Mouse (Mus musculus) intestine, embryonic 15.5 days (tissue): ENCODE data around the gene Tyk2. TPM values are rescaled to one million over a fixed set of nuclear protein-coding genes. Genes with fewer than 3 reads are reported as not detected.

Experiments
- ATAC-seq: fragments of 200-750 bp; cut with Nextera tagmentation; 2 replicates; pipeline ENCODE4 v1.8.0; 2017; ENCODE audit warnings: moderate TSS enrichment, moderate library complexity
- H3K27ac ChIP-seq: fragments of 300-500 bp; sonication (generic); 2 replicates; pipeline ENCODE4 v1.5.1; 2015; ENCODE audit warnings: mild to moderate bottlenecking, inconsistent platforms
- H3K27me3 ChIP-seq: fragments of 300-500 bp; sonication (generic); replicated peaks from 2 replicates; pipeline ENCODE4 v1.6.1; 2015; ENCODE audit warnings: inconsistent platforms
- H3K36me3 ChIP-seq: fragments of 300-500 bp; sonication (generic); 2 replicates; pipeline ENCODE4 v1.6.1; 2015; ENCODE audit warnings: inconsistent platforms
- H3K4me1 ChIP-seq: fragments of 300-500 bp; sonication (generic); replicated peaks from 2 replicates; pipeline ENCODE4 v1.6.1; 2015; ENCODE audit warnings: inconsistent platforms
- H3K4me2 ChIP-seq: fragments of 300-500 bp; sonication (generic); replicated peaks from 2 replicates; pipeline ENCODE4 v1.6.1; 2015; ENCODE audit warnings: mild to moderate bottlenecking, inconsistent platforms
- H3K4me3 ChIP-seq: fragments of 300-500 bp; sonication (generic); replicated peaks from 2 replicates; pipeline ENCODE4 v1.5.1; 2015; ENCODE audit warnings: inconsistent platforms
- H3K9ac ChIP-seq: fragments of 300-500 bp; sonication (generic); 2 replicates; pipeline ENCODE4 v1.6.1; 2015; ENCODE audit warnings: inconsistent platforms
- H3K9me3 ChIP-seq: fragments of 300-500 bp; sonication (generic); 2 replicates; pipeline ENCODE4 v1.6.1; 2016; ENCODE audit warnings: inconsistent platforms
- WGBS: fragments of 180-500 bp; shearing (Covaris S2); methylation state at CpG from one replicate; pipeline ENCODE4 v1.1.7; 2015; 5-methylcytosine and 5-hydroxymethylcytosine counted together
- polyA plus RNA-seq: library from polyadenylated mRNA; unstranded; fragments of >200 nt; fragmentation: Nextera tagmentation; extraction: Ambion mirVana; gene quantifications from 2 replicates; pipeline ENCODE4 v1.2.1, GENCODE M21; 2015

Tyk2 gene
- polyA plus RNA-seq, 1 experiment from 2014 or later, result 13.6 TPM

DNA sequence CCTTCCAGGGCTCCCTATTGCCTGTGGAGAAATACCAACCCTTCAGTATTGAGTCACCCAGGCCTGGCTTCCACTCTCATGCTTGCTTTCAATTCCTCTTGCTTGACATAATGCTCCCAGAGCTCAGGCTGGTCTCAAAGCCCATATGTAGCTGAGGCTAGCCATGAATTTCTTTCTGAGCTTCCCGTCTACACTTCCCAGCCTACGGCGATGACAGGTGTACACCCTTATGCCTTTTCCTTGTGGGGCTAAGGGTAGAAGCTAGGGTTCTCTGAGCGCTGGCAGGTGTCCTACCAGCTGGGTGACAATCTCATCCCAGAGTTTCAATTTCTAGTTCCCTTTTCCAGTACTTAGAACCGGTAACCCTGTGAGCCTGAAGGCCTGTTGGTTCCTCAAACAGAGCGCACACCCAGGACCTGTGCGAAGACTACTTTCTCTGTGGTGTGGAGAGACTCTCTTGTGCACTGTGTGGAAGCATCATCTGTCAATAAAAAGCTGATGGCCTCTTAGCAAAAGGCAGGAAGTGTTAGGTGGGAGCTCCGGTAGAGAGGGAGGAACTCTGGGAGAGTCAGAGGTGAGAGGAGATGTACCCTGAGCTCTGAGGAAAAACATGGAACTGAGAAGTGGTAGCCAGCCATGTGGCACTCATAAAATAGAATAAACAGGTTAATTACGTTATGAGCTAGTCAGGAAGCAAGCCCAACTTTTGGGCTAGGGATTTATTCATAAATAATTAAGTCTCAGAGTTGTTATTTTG, 5.4 kb downstream of the Tyk2 start:
- Histone ChIP-seq H3K9ac (no peak overlapping the region), H3K27me3 (no peaks in the 10 kb centered on the region), H3K36me3 (peaks cover 9% of the 10 kb centered on the region; the same call in 1 of the 2 replicates), H3K9me3 (no peaks in the 10 kb centered on the region), H3K27ac (no peak overlapping the region), H3K4me2 (no peak overlapping the region), H3K4me3 (no peak overlapping the region), H3K4me1 (peaks cover 6% of the 10 kb centered on the region; the same call in 1 of the 2 replicates)
- WGBS, result 85% methylated on average over 9 of the region's 9 CpGs
- ATAC-seq, result no peak

DNA sequence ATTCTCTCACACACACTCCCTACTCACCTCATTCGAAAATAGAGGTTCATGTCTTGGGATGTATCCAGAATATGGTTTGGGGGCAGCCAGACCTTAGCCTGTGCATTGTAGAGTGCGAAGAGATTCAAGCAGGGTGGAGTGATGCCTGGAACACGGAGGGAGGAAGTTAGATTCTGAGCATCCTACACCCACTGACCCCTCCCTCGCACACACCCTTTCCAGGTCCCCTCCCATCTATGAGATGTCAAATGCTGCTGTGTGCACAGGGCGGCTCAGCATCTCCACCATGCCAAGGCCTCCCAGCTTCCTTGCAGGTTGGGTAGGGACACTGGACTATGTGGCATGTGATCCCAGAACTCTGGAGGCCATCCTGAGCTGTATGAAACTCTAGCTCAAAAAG, 6.2 kb downstream of the Tyk2 start:
- no peak overlapping the region for H3K4me3 ChIP-seq
- ATAC-seq, result no peak
- H3K27ac ChIP-seq, result no peak overlapping the region
- H3K36me3 ChIP-seq, result peaks cover 9% of the 10 kb centered on the region; the same call in 1 of the 2 replicates
- H3K9ac ChIP-seq, result no peak overlapping the region
- no peaks in the 10 kb centered on the region for H3K9me3 ChIP-seq
- H3K4me2 ChIP-seq, result no peak overlapping the region
- H3K4me1 ChIP-seq, result no peaks in the 10 kb centered on the region
- no peaks in the 10 kb centered on the region for H3K27me3 ChIP-seq
- 86% methylated on average over 5 of the region's 5 CpGs for WGBS

DNA sequence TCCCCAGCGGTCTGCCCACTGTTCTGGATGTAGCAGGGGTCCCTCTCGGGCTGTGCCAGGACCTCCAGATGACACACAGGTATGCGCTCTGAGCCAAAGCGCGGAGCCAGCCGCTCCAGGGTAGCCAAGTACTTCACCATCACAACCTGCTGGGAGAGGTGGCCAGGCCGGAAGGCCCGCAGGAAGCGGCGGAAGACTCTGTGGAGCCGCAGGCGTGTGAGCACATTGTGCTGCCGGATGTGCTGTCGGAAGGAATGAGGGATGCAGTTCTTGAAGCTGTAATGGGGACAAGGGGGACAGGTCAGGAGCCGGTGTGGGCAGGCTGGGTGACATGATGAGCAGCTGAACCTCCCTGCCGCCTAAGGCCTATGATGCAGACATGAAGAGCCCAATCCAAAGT, 9.6 kb downstream of the Tyk2 start:
- Histone ChIP-seq H3K9me3 (no peaks in the 10 kb centered on the region), H3K4me1 (no peaks in the 10 kb centered on the region), H3K4me2 (no peak overlapping the region), H3K9ac (no peak overlapping the region), H3K4me3 (no peak overlapping the region), H3K36me3 (no peaks in the 10 kb centered on the region), H3K27me3 (no peaks in the 10 kb centered on the region), H3K27ac (no peak overlapping the region)
- WGBS, result 87% methylated on average over 16 of the region's 16 CpGs
- no peak for ATAC-seq

GRCm38 (mm10) chr9:21117073-21117472, 14.0 kb downstream of the Tyk2 start:
- no peaks in the 10 kb centered on the region for H3K4me1 ChIP-seq
- H3K27me3 ChIP-seq, result no peaks in the 10 kb centered on the region
- no peak overlapping the region for H3K4me3 ChIP-seq
- ATAC-seq, result no peak
- no peak overlapping the region for H3K9ac ChIP-seq
- no peaks in the 10 kb centered on the region for H3K9me3 ChIP-seq
- H3K4me2 ChIP-seq, result no peak overlapping the region
- 76% methylated on average over 6 of the region's 6 CpGs for WGBS
- H3K27ac ChIP-seq, result no peak overlapping the region
- no peaks in the 10 kb centered on the region for H3K36me3 ChIP-seq

DNA sequence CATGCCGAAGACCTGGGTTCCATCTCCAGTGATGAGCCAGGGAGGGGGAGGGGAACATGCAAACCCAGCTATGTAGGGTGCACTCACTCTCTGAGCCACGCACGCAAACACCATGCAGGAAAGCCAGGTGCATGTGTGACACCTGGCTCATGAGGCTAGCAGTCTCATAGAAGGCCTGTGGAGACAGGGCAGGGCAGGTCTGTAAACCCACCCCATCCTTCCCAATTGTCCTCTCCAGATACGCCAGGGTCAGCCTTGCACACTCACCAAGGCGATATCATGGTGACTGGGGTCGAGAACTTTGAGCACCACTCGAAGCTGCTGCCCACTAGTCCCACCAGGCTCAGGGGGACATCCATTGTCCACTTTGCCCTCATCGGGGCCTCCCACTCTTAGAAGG, 15.9 kb downstream of the Tyk2 start:
- Histone ChIP-seq H3K4me2 (no peak overlapping the region), H3K36me3 (no peaks in the 10 kb centered on the region), H3K4me3 (no peak overlapping the region), H3K27me3 (no peaks in the 10 kb centered on the region), H3K9me3 (no peaks in the 10 kb centered on the region), H3K9ac (no peak overlapping the region), H3K4me1 (no peaks in the 10 kb centered on the region), H3K27ac (no peak overlapping the region)
- WGBS, result 83% methylated on average over 8 of the region's 8 CpGs
- no peak for ATAC-seq

DNA sequence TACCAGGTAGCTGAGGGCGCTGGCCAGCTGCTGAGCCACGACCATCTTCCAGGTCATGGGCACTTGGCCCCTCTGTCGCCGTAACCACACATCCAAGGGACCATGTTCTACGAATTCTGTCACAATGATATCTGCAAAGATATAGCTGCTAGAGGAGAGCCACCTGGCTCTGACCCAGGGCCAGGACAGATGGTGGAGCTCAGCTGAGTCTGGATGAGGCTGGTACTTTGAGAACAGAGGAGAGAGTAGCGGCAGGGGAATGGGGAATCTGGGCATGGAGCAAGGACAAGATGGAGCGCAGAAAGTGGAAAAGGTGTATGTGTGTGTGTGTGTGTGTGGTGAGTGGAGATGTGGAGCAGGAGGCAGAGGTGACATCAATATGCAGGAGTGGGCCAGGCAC, 16.9 kb downstream of the Tyk2 start:
- 87% methylated on average over 7 of the region's 7 CpGs for WGBS
- H3K9me3 ChIP-seq, result no peaks in the 10 kb centered on the region

GRCm38 (mm10) chr9:21113751-21114150, 17.3 kb downstream of the Tyk2 start:
- H3K4me3 ChIP-seq, result no peak overlapping the region
- WGBS, result 76% methylated on average over 6 of the region's 6 CpGs
- ATAC-seq, result peak; percentile 67

More for the DNA sequence above, 16.9 kb downstream of the Tyk2 start:
- no peak overlapping the region for H3K9ac ChIP-seq
- no peaks in the 10 kb centered on the region for H3K4me1 ChIP-seq
- H3K27me3 ChIP-seq, result no peaks in the 10 kb centered on the region
- no peak overlapping the region for H3K27ac ChIP-seq
- H3K36me3 ChIP-seq, result 0 out of 2 replicates have a peak, but pooled peaks cover under 1% of the 10 kb centered on the region
- H3K4me2 ChIP-seq, result no peak overlapping the region
- no peak for ATAC-seq
- no peak overlapping the region for H3K4me3 ChIP-seq

GRCm38 (mm10) chr9:21107607-21108237, 23.3 kb downstream of the Tyk2 start:
- no peak overlapping the region for H3K4me3 ChIP-seq
- ATAC-seq, result peak; percentile 54; the same call in 1 of the 2 replicates

More at GRCm38 (mm10) chr9:21113751-21114150, 17.3 kb downstream of the Tyk2 start:
- no peak overlapping the region for H3K27ac ChIP-seq
- no peaks in the 10 kb centered on the region for H3K4me1 ChIP-seq
- 0 out of 2 replicates have a peak, but pooled peaks cover 3% of the 10 kb centered on the region for H3K36me3 ChIP-seq
- H3K27me3 ChIP-seq, result no peaks in the 10 kb centered on the region
- no peak overlapping the region for H3K4me2 ChIP-seq
- H3K9me3 ChIP-seq, result no peaks in the 10 kb centered on the region
- H3K9ac ChIP-seq, result no peak overlapping the region

DNA sequence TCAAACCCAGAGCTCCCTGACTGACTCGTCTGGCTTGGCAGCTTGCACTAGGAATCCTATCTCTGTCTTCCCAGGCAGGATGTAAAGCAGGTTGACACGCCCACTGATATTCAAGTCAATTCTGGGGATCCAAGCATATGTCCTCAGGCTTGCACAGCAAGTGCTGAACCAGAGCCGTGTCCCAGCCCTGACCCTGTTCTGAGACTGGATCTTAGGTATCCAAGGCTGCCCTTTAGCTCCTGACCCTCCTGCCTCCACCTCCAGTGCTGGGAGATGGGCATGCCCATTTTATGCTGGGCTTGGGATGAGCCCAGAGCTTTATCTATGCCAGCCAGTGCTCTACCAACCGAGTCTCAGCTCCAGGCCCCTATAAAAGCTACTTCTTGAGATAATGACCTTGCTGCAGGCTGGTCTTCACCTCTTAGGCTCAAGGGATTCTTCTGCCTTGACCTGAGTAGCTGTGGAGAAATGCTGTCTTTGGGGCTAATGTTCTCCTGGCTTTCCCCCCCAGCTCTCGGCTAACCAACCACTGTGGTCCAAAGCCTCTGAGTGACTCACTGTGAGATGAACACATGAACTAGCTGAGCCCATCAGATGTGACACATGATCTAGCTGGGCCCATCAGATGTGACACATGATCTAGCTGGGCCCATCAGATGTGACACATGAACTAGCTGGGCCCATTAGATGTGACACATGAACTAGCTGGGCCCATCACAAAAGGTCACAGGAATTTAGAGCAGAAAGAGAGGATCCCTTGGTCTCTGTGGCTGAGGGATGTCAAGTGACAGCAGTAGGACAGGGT, 25.1 kb downstream of the Tyk2 start:
- ATAC-seq, result no peak
- no peak overlapping the region for H3K9ac ChIP-seq

More at GRCm38 (mm10) chr9:21107607-21108237, 23.3 kb downstream of the Tyk2 start:
- Histone ChIP-seq H3K27me3 (no peaks in the 10 kb centered on the region), H3K27ac (no peak overlapping the region), H3K4me2 (0 out of 2 replicates have a peak overlapping the region, but pooled peaks have one; percentile 12), H3K9me3 (no peaks in the 10 kb centered on the region), H3K36me3 (0 out of 2 replicates have a peak, but pooled peaks cover 3% of the 10 kb centered on the region), H3K9ac (no peak overlapping the region), H3K4me1 (no peaks in the 10 kb centered on the region)
- 41% methylated on average over 23 of the region's 23 CpGs for WGBS

DNA sequence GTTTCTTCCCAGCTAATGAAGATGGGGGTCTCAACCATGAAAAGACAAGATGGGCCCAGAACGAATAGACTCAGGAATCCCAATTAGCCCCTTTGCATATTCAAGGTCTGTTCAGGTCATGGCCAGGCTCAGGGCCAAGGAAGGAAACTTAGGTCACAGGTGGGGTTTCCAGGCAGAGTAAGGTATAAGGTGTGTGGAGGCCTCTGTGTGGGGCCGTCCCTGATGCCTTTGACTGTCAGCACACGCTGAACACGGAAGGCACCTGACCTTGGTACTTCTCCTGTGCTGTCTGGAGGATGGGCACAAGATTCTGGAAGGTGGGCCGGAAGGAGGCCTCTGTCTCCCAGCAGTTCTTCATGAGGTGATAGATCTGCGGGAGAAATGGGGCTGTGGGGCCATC, 26.2 kb downstream of the Tyk2 start:
- H3K9ac ChIP-seq, result no peak overlapping the region
- H3K9me3 ChIP-seq, result no peaks in the 10 kb centered on the region
- 0 out of 2 replicates have a peak, but pooled peaks cover 3% of the 10 kb centered on the region for H3K36me3 ChIP-seq
- whole genome bisulfite sequencing, result 78% methylated on average over 6 of the region's 6 CpGs
- no peaks in the 10 kb centered on the region for H3K27me3 ChIP-seq
- no peak overlapping the region for H3K27ac ChIP-seq
- 0 out of 2 replicates have a peak, but pooled peaks cover 5% of the 10 kb centered on the region for H3K4me1 ChIP-seq
- H3K4me2 ChIP-seq, result no peak overlapping the region
- no peak for ATAC-seq
- no peak overlapping the region for H3K4me3 ChIP-seq

More for the DNA sequence above, 25.1 kb downstream of the Tyk2 start:
- Histone ChIP-seq H3K27ac (no peak overlapping the region), H3K4me1 (no peaks in the 10 kb centered on the region), H3K9me3 (no peaks in the 10 kb centered on the region), H3K4me2 (no peak overlapping the region), H3K27me3 (no peaks in the 10 kb centered on the region), H3K36me3 (0 out of 2 replicates have a peak, but pooled peaks cover 3% of the 10 kb centered on the region), H3K4me3 (no peak overlapping the region)
- 72% methylated on average over 5 of the region's 5 CpGs for WGBS

DNA sequence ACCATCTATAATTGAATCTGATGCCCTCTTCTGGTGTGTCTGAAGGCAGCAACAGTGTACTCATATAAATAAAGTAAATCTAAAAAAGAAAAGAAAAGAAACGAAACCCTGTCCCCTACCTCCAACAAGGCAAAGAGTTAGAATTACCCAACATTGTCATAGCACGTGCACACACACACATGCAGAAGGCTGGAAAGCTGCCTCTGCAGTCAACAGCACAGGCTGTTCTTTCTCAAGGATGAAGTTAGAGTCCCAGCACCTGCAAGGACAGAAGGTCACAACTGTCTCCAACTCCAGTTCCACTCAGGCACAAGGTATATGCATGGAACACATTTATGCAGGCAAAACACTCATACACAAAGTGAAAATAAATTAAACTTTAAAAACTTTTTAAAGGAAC, 29.0 kb downstream of the Tyk2 start:
- Histone ChIP-seq H3K4me2 (no peak overlapping the region), H3K27ac (no peak overlapping the region), H3K9ac (no peak overlapping the region), H3K9me3 (no peaks in the 10 kb centered on the region), H3K4me1 (0 out of 2 replicates have a peak, but pooled peaks cover 5% of the 10 kb centered on the region), H3K36me3 (no peaks in the 10 kb centered on the region), H3K27me3 (no peaks in the 10 kb centered on the region), H3K4me3 (no peak overlapping the region)
- 95% methylated on average over 2 of the region's 2 CpGs for WGBS
- ATAC-seq, result no peak
